Mouse (Mus musculus) megakaryocyte-erythroid progenitor cell, adult 5 weeks (primary cell): ENCODE data around the gene Hs3st1. TPM values are rescaled to one million over a fixed set of nuclear protein-coding genes. Genes with fewer than 3 reads are reported as not detected.

Source experiments
- polyA plus RNA-seq: library from polyadenylated mRNA; stranded (reverse); fragments of >175 nt; gene quantifications from 2 replicates; pipeline ENCODE4 v1.2.3, GENCODE M21; 2012

Gene Hs3st1
- polyA plus RNA-seq, result 0.35 and 1.1 TPM in 2 replicates

DNA sequence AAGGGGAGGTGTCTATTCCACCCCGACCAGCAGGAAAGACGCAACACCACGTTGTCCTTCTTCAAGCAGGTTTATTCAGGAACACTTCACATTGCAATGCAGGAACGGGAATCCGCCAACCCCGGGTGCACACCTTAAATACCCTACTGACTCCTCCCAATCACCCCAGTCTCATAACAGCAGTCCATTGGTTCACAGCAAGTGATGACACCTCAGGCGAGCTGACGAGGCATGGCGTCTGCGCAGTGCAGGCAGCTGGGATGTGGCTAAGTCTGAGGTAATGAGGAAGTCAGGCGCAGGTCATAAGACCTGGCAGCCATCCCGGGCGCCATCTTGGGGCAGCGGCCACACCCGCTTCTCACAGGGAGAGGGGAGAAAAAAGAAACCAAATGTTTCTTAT is at the start of gene Hs3st1:
Hs3st1 (minus strand) TSS at position 101 of the 400 bp plus-strand sequence.

